Mouse (Mus musculus) monocyte, adult 5-6 weeks (primary cell): ENCODE measurements around the gene Prtn3. TPM values are rescaled to one million over a fixed set of nuclear protein-coding genes. Genes with fewer than 3 reads are reported as not detected.
A peak's percentile ranks its signal among the peaks of the same experiment; 100 is the strongest.

Experiments
- ATAC-seq: fragments of 153-309, 156-312 bp; replicated peaks from 2 replicates; pipeline ENCODE4 v1.8.0; 2017; ENCODE audit warnings: mild to moderate bottlenecking; ENCODE audit not compliant: low TSS enrichment, insufficient number of reproducible peaks, severe bottlenecking, poor library complexity, low FRiP score
- total RNA-seq: library from RNA; stranded (forward); fragments of 200-1000, 200-491, 200-594 nt; gene quantifications from 3 replicates; pipeline ENCODE4 v1.2.3, GENCODE M21; 2017

The Prtn3 gene
- total RNA-seq, result not detected in 3 replicates

GRCm38 (mm10) chr10:79874290-79874862, at the start of gene Prtn3, which contains the start of gene Plppr3:
Prtn3 (plus strand) TSS chr10:79874476.
Plppr3 (minus strand) TSS chr10:79874634.
- no peak for ATAC-seq

GRCm38 (mm10) chr10:79831583-79831982, 42.7 kb upstream of the Prtn3 start:
- ATAC-seq, result no peak

GRCm38 (mm10) chr10:79832026-79832785, 42.1 kb upstream of the Prtn3 start:
- no peak for ATAC-seq

GRCm38 (mm10) chr10:79832786-79833181, 41.5 kb upstream of the Prtn3 start:
- ATAC-seq, result no peak

GRCm38 (mm10) chr10:79834769-79835398, 39.4 kb upstream of the Prtn3 start:
- peak; percentile 72 for ATAC-seq

GRCm38 (mm10) chr10:79836918-79837317, 37.4 kb upstream of the Prtn3 start:
- no peak for ATAC-seq

GRCm38 (mm10) chr10:79838151-79838550, 36.1 kb upstream of the Prtn3 start:
- ATAC-seq, result no peak

GRCm38 (mm10) chr10:79840091-79840490, 34.2 kb upstream of the Prtn3 start:
- no peak for ATAC-seq

- peak; percentile 25; the same call in 1 of the 2 replicates for ATAC-seq
Measured at GRCm38 (mm10) chr10:79840644-79841551, 33.4 kb upstream of the Prtn3 start.

- no peak for ATAC-seq
Measured at GRCm38 (mm10) chr10:79842322-79842721, 32.0 kb upstream of the Prtn3 start.

- ATAC-seq, result no peak
Measured at GRCm38 (mm10) chr10:79843476-79843875, 30.8 kb upstream of the Prtn3 start.

- ATAC-seq, result no peak
Measured at GRCm38 (mm10) chr10:79846553-79846952, 27.7 kb upstream of the Prtn3 start.

- ATAC-seq, result no peak
Measured at GRCm38 (mm10) chr10:79849941-79850628, 24.2 kb upstream of the Prtn3 start.

- ATAC-seq, result no peak
Measured at GRCm38 (mm10) chr10:79851653-79852052, 22.6 kb upstream of the Prtn3 start.

- no peak for ATAC-seq
Measured at GRCm38 (mm10) chr10:79852107-79852789, 22.0 kb upstream of the Prtn3 start.

GRCm38 (mm10) chr10:79852827-79853226, 21.4 kb upstream of the Prtn3 start:
- no peak for ATAC-seq

GRCm38 (mm10) chr10:79853392-79853791, 20.9 kb upstream of the Prtn3 start:
- ATAC-seq, result no peak
